Mouse (Mus musculus) lung, adult 2 months (tissue): ENCODE results near the gene Crispld2.

ENCODE experiments used
- CTCF ChIP-seq: fragments of 200-500 bp; IDR thresholded peaks from 2 replicates; pipeline ENCODE4 v1.5.1; 2011; ENCODE audit warnings: mild to moderate bottlenecking, low read length, control low read depth; ENCODE audit not compliant: insufficient read depth
- POLR2A ChIP-seq: fragments of 200-500 bp; IDR thresholded peaks from 2 replicates; pipeline ENCODE4 v1.6.1; 2011; ENCODE audit warnings: low read depth, mild to moderate bottlenecking, control low read depth, low read length, borderline replicate concordance; ENCODE audit errors: extremely low read depth

GRCm38 (mm10) chr8:120072259-120072658 is 80.0 kb downstream of the Crispld2 start:
- TF ChIP-seq CTCF, result no peak
- TF ChIP-seq POLR2A, result no peak
